Mouse (Mus musculus) kidney, adult 2 months (tissue): ENCODE measurements around the gene Cyp2w1.

Source experiments
- CTCF ChIP-seq: fragments of 200-500 bp; conservative IDR thresholded peaks from 2 replicates; pipeline ENCODE4 v1.5.1; 2011; ENCODE audit warnings: low read depth, mild to moderate bottlenecking, control low read depth, low read length, moderate library complexity, mixed read lengths; ENCODE audit not compliant: insufficient read depth, insufficient read length
- POLR2A ChIP-seq: fragments of 200-500 bp; IDR thresholded peaks from one replicate; pipeline ENCODE4 v1.6.1; 2011; ENCODE audit warnings: low read depth, low read length, control low read depth

- TF ChIP-seq POLR2A (no peak), CTCF (no peak)
Observed at GRCm38 (mm10) chr5:139353946-139354345, 1.5 kb downstream of the Cyp2w1 start.
